Mouse (Mus musculus) splenic B cell, adult 2 months (primary cell): ENCODE measurements at regions not wholly inside any gene's neighbourhood (a gene's known extent, or its start where the extent isn't known, plus 50 kb on each side); places are given as distances from the start of the nearest gene placed in this dataset.

Experiments used
- DNase-seq: peaks from one replicate; pipeline ENCODE4 v3.0.0-alpha.2; 2011; ENCODE audit warnings: low read depth, low spot score
- H3K27me3 ChIP-seq: 2 replicates; pipeline ENCODE4 v1.6.1; 2012; ENCODE audit warnings: mild to moderate bottlenecking, low read length, moderate library complexity, mixed read lengths; ENCODE audit not compliant: control insufficient read depth, poor library complexity, insufficient read depth, severe bottlenecking
- H3K36me3 ChIP-seq: 2 replicates; pipeline ENCODE4 v1.6.1; 2012; ENCODE audit warnings: mild to moderate bottlenecking, low read length, moderate library complexity, mixed read lengths; ENCODE audit not compliant: control insufficient read depth, poor library complexity, insufficient read depth, severe bottlenecking

DNA sequence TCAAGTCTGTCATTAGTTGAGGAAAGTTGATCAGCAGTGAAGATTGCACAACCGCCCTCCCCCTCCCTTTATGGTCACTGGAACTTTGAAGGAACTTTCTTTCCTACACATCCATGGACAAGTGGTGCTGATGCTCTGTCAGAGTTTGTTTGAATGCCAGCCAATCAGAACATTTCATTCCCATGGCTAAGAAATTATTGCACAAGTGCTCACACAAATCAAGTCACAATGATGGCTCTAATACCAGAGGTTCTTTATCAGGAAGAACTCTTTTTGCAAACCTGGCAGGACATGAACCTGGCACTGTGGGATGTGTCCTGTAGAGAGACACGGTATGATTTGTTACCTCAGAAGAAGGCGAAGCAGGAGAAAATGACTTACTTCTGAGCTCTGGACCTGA is 54.3 kb upstream of the Spry2 start:
- Histone ChIP-seq H3K36me3 (no peaks in the 10 kb centered on the region), H3K27me3 (no peaks in the 10 kb centered on the region)
- DNase-seq: no peak

DNA sequence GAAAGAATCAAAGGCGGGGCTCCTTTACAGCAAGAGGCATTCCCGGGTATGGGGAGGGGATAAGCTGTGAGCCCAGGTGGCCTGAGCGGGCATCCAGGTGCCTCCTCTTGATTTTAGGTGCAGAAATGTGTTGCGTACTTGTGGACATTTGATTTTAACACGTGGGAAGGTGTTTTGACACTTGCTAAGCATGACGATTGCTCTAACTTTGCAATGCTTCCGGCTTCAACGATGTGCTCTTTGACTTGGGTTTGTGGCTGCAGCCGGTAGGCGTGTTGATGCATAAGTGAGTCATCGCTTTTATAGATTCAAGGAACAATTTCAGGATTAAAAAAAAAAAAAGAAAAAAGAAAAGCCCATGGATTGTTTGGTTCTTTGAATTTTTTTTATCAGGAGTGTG is 58.5 kb upstream of the Spry2 start:
- no peaks in the 10 kb centered on the region for H3K27me3 ChIP-seq
- no peak for DNase-seq
- no peaks in the 10 kb centered on the region for H3K36me3 ChIP-seq

DNA sequence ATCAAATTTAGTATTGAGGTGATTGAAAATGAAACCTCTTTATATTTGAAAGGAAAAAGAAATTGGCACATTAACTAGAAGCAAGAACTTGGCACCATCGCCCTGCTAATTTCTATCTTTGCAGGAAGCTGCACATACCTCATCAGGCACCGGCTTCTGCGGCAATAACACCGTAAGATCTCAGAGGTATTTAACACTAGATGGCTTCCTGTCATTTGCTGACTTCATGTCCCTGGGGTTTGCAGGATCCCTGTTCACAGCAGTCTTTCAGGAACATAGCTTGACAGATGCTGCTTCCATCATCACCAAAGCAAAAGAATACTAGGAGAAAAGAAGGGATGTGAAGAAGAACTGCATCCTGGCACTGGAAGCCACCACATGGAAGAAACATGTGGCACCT is 60.2 kb upstream of the Spry2 start:
- no peaks in the 10 kb centered on the region for H3K27me3 ChIP-seq
- DNase-seq: no peak

DNA sequence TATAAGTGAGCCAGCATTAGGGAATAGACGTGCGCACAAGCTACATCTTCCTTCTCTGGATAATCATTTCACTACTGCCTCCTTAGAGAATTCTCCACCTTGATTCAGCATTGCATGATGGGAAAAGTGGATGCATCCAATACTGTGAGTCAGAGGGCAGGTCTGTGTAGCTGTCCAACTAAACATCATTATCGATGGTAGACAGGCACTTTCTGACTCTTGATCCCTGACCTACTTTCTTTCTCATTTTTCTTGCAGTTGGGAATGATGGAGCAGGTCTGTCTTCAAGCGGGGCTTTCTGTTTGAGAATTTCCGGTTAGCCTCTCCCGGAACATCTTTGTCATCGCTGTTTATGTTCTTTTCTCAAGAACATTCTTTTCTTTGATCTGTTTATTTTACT is 61.4 kb upstream of the Spry2 start:
- DNase-seq: no peak
- H3K36me3 ChIP-seq: no peaks in the 10 kb centered on the region

More for the DNA sequence above, 60.2 kb upstream of the Spry2 start:
- no peaks in the 10 kb centered on the region for H3K36me3 ChIP-seq

DNA sequence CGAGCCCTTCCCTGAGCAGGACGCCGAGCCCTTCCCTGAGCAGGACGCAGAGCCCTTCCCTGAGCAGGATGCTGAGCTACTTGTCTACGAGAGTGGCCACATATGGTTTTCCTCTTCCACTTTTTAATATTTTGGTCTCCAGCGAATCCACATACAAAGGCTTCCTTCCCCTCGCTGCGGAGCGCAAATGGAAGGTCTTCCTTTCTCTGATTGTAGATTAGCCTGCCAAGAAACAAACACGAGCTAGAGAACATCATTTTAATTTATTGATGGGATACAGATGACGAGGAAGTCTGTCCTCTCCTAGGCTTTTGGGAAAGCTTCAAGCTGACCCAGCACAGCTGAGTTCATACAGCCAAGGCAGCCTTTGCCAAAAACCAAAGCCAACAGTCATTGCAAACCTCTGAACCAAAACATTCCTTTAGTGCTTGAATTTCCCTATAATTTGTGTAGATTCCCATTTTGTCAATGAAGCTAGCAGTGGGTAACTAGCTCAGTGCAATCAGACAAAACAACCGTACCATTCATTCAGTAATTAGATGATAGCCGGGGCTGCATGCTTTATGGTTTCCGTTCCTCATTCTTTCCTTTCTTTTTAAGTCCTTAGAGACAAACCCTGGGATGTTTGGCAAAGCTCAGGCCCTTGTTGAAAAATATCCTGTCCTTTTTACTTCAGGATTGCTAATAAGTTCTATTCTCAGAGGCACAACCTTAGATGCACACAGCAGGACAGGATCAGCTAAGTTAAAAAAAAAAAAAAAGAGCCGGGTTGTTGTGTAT is 83.1 kb upstream of the Spry2 start:
- H3K36me3 ChIP-seq: no peaks in the 10 kb centered on the region
- no peak for DNase-seq
- H3K27me3 ChIP-seq: no peaks in the 10 kb centered on the region

More for the DNA sequence above, 61.4 kb upstream of the Spry2 start:
- no peaks in the 10 kb centered on the region for H3K27me3 ChIP-seq

DNA sequence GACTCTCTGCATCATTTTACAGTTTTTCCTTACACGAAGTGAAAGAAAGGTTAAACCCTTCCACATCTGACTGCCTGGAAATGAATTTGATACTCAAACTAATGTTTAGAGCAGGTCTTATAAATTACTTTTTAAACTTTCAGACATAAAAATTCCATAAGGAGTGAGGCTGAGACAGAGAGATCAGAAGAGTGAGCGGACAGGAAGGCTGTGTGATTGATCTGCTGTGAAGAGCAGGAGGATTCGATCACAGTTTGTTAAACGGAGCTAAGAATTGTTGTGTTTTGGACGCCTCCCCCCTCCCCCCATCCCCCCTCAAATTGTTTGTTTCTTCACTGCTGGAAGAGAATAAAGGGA is 83.7 kb upstream of the Spry2 start:
- no peak for DNase-seq
- H3K36me3 ChIP-seq: no peaks in the 10 kb centered on the region
- no peaks in the 10 kb centered on the region for H3K27me3 ChIP-seq

DNA sequence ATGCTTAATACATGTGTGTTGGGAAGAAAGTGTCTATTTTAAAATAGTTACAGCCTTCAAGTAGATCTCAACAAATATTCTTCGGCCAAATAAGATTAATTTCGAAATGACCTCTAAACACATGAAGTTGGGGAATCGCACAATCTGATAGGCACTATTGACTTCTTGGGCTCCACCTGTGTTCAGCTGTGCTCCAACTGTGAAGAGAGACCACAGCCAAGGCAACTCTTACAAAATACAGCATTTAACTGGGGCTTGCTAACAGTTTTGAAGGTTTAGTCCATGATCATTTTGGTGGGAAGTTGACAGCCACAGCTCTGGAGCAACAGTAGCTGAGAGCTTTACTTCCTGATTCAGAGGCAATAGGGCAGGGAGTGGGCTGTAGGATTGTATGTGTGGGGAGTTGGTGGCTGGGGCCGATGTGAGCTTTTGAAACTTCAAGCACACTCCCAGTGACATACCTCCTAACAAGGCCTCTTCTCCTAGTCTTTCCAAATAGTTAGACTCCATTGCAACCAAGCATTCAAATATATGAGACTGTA is 90.8 kb upstream of the Spry2 start:
- no peaks in the 10 kb centered on the region for H3K27me3 ChIP-seq
- no peak for DNase-seq

DNA sequence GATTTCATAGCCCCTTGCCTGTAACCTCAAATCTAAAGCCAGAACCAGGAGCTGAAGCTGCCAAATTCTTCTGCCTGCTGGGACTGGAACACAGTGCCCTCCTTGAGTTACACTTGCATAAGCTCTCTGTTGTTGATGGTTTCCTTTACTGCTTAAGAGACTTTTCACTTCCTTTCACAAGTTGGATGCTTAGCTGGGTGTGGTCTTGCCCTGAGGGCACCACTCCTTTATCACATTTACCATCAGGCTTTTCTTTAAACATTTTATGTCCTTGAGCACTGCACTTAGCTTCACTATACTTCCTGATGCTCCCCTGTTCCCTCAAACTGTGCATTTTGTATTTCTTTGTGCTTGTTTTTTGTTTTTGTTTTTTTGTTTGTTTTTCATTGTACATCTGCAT is 92.1 kb upstream of the Spry2 start:
- DNase-seq: no peak
- Histone ChIP-seq H3K36me3 (no peaks in the 10 kb centered on the region), H3K27me3 (no peaks in the 10 kb centered on the region)

More for the DNA sequence above, 90.8 kb upstream of the Spry2 start:
- no peaks in the 10 kb centered on the region for H3K36me3 ChIP-seq

DNA sequence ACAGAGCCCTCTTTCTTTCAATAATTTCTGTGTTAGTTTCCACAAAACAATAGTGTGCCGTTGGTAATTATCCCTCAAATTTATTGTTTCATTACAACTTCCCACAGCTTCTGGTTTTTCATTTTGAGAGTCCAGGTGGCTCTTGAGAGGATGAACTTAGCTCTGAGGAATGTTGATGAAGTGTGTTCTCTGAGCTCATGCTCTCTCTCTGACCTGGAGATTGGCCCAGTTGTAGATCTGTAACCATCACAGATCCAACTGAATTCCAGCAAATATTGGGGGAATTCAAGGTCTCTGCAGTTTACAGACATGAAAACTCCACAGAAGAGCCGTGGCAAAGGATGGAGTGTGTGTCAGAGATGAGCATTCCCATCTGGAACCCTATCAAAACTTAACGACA is 96.5 kb upstream of the Spry2 start:
- no peak for DNase-seq

DNA sequence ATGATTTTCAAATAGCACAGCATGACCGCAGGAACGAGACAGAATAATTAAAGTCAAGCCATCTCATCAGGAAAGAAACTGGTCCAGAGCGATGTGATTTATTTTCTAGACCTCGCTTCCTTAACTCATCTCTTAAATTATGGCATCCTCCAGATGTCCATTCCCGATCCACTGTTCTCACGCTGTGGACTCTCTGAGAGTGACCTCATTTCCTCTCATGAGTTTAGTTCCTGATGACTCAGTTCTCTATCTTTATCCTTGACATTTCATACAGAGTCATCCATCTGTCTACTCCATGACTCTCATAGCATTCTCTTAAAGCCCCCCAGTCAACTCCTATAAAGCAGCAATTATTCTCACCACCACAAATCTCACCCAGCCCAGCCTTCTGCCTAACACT is 103.2 kb upstream of the Spry2 start:
- DNase-seq: no peak
- Histone ChIP-seq H3K36me3 (no peaks in the 10 kb centered on the region), H3K27me3 (no peaks in the 10 kb centered on the region)

More for the DNA sequence above, 96.5 kb upstream of the Spry2 start:
- Histone ChIP-seq H3K36me3 (no peaks in the 10 kb centered on the region), H3K27me3 (no peaks in the 10 kb centered on the region)

DNA sequence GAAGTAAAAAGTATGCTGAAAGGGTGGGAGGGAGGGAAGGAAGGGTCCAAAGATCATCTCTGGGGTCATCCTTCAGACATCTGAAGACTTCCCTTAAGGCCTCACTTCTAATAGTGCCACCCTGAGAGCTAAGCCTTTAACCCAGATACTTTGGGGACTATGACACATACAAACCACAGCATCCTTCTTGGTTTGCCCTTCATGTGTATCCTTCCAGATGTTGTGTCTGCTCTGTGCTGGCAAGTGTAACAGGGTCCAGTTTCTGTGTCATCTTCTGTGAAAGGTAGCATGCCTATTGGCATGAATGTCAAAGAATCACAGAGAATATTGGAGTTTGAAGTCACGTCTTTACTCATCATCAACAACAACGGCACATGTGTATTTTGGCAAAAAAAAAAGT is 98.2 kb upstream of the Trim52 start:
- Histone ChIP-seq H3K36me3 (no peaks in the 10 kb centered on the region), H3K27me3 (no peaks in the 10 kb centered on the region)
- no peak for DNase-seq

DNA sequence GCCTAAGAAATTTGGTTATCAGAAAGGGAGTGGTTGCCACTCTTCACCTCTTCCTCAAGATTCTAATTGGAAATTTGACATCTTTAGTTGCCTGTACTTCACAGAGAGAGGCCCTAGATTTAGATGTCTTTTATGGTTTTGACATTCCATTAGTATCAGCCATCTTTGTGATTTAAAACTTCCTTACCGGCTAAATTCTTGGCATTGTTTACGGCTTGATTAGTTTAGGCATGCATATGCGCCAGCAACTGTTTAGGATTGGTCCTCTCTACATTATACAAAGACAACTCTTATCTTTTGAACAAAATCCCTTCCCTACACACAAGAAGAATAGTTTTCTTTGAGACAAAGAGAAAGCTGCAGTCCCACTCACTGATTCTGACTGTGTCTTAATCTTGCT is 97.0 kb upstream of the Trim52 start:
- Histone ChIP-seq H3K36me3 (no peaks in the 10 kb centered on the region), H3K27me3 (no peaks in the 10 kb centered on the region)
- DNase-seq: no peak

DNA sequence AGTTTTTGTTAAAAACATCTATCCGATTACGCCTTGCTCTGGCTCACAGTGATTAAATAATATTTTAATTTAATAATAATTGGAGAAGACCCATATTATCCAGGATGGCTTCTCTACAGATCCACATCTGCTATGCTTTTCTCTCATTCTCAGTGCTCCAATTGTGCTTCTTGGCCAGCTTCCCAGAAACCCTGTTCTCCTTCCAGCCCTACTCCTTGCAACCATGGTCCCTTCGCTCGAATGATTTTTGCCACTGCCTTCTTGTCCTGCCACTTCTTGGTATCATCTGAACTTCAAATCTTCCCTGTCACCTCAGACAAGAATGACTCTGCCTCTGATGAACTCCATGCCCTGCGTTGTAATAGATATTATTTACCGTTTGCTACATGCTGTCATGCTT is 95.0 kb upstream of the Trim52 start:
- H3K36me3 ChIP-seq: no peaks in the 10 kb centered on the region
- no peak for DNase-seq
- H3K27me3 ChIP-seq: no peaks in the 10 kb centered on the region

DNA sequence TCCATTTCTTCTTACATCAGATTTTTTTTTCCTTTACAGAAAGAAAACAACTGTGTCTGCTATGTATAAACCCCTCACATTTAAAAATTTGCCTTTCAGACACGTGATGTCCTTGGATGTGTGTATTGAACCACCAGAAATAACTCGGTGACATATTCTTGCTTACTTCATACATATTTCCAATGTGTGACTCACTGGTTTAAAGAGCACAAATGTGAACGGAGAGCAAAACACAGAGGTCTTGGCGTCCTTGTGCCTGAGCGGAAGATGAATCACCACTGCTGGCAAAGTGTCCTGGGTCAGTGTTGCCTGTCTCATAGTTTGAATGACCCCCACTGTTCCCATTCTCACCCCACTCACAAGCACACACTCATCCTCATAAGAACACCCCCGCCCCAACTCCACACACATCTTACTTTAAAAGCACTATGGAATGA is 94.0 kb upstream of the Trim52 start:
- no peak for DNase-seq
- Histone ChIP-seq H3K36me3 (no peaks in the 10 kb centered on the region), H3K27me3 (no peaks in the 10 kb centered on the region)

DNA sequence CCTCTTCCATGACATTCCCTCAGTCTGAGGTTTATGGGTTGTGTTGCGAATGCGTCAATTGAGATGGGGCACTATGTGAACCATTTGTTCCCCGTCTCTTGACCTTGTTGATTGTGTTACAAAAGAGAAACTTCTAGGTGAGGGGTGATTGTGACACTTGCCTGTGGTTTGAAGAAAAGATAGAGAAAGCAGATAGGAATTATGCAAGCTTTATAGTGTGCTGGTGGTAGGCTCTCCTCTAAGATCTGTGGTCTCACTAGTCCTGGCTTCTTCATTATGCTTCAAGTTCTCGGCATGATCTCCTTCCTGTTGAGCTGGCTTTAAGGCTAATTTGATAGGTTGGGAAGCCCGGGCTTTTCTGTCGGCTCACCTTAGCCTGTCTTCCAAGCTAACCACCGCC is 83.2 kb upstream of the Trim52 start:
- H3K36me3 ChIP-seq: no peaks in the 10 kb centered on the region
- no peak for DNase-seq
- no peaks in the 10 kb centered on the region for H3K27me3 ChIP-seq

DNA sequence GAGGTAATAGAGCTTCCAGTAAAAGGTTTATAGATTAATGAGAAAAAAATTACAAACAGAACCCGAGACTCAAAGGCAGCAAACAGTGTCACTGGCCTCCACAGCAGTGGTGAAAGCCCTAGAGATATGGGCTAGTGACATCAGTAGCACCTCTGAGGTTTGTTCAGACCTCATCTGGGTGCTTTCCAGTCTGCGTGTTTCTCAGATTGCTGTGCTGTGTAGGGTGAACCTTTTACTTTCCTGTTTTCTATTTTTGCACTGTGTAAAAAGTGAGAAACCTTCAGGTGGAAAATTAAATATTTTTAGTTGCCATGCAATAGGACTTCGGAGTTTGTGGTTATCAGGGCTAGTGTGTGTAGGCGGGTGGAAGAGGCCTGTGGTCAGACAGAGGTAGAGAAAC is 79.2 kb upstream of the Trim52 start:
- peak; percentile 36 for DNase-seq
- no peaks in the 10 kb centered on the region for H3K36me3 ChIP-seq
- H3K27me3 ChIP-seq: no peaks in the 10 kb centered on the region
